Mouse (Mus musculus) T-helper 17 cell (primary cell): Measurements from ENCODE around the gene Cngb1.

ENCODE experiments used
- in situ Hi-C, 2 experiments: fragments of 300-600 bp; cut with MboI, MseI; formaldehyde crosslinking; loops; 1 replicate in 1 of 2; 2 replicates in 1 of 2; pipeline ENCODE4 v1.15.1; 2025; ENCODE audit warnings: high pct_unique_total_duplicates in 2 of 2

Cngb1 gene

GRCm38 (mm10) chr8:95306431-95306830, at the start of gene Cngb1:
TSS of gene Cngb1 (minus strand) at chr8:95306585.
- in situ Hi-C loops: no loop called here

DNA sequence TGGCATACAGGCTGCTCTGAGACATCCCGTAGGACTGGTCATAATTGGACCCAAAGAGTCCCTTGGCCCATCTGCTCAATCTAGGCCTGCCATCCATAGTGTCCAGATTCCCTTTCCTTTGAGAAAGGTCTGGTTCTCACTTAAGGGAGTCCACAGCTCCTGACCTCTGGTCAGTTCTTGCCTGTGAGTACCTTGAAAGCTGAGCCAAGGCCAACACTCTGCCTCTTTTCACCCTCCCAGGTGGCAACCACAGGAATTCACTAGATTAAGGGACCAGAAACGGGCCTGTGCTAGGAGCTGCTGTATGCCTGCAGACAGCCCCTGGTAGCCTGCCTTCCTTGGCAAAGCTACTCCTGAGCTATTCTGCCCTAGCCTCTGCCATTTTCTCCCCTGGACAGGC, 48.2 kb upstream of the Cngb1 start:
- in situ Hi-C loops: loop anchor here in 1 of 2 experiments (5.0 kb wide), 1 partner anchor 68 kb away; no protein-coding TSS in a partner anchor

- in situ Hi-C loops: loop anchor here in 1 of 2 experiments (5.0 kb wide), 1 partner anchor 69 kb away; no protein-coding TSS in a partner anchor
Measured at GRCm38 (mm10) chr8:95352871-95353866, 46.8 kb upstream of the Cngb1 start.

DNA sequence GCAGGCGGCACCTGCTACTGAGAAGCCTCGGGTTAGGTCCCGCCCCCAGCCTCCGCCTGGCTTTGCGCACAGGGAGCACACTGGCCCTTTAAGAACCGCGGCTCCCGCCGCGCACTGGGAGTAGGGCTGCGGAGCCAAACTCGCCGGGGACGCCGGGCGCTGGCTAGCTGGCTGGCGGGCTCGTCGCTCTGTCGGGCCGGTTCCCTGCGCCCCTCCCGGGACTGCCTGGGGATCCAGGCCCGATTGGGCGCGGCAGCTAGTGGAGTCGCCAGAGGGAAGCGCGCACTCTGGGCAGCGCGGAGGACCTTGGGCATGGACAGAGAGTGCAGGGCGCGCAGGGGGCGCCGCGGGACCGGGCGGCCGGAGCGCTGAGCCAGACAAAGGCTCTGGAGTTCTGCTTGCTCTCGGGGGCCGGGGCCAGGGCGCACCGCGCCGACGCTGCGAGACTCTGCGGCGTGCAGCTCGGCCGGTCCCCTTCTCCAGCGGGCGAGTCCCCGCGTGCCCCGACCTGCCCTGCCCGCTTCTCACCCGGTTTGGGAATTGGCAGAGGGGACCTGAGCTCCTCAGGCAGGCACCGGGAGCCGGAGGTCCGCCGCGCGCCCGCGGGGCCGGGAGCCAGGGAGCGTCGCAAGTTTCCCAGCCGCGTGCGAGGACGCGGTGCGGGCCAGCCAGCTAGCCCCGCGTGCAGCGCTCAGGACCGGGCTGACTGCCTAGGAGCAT, 45.9 kb upstream of the Cngb1 start, which contains the start of gene Mmp15:
Mmp15 (plus strand) TSS at position 118 of the 720 bp plus-strand sequence.
- in situ Hi-C loops: loop anchor here in 1 of 2 experiments (5.0 kb wide), 1 partner anchor 70 kb away; no protein-coding TSS in a partner anchor

DNA sequence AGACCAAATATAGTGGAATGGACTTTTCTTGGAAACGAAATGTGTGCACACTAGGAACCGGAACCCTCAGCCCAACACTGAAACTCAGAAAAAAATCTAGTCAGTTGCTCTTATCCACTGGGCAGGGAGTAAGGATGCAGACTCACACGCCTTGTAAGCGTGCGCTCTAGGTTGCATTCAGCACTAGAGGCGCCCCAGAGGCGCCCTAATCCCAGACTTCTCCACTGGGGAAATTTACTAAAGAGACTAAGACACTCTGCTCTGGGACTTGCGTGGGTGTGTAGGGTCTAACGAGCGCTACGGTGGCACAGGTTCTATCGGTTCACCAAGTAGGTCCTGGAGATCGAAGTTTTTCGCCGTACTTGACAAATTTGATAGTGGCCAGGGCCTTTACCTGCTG, 45.1 kb upstream of the Cngb1 start:
- in situ Hi-C loops: loop anchor here in 1 of 2 experiments (5.0 kb wide), 1 partner anchor 71 kb away; no protein-coding TSS in a partner anchor

DNA sequence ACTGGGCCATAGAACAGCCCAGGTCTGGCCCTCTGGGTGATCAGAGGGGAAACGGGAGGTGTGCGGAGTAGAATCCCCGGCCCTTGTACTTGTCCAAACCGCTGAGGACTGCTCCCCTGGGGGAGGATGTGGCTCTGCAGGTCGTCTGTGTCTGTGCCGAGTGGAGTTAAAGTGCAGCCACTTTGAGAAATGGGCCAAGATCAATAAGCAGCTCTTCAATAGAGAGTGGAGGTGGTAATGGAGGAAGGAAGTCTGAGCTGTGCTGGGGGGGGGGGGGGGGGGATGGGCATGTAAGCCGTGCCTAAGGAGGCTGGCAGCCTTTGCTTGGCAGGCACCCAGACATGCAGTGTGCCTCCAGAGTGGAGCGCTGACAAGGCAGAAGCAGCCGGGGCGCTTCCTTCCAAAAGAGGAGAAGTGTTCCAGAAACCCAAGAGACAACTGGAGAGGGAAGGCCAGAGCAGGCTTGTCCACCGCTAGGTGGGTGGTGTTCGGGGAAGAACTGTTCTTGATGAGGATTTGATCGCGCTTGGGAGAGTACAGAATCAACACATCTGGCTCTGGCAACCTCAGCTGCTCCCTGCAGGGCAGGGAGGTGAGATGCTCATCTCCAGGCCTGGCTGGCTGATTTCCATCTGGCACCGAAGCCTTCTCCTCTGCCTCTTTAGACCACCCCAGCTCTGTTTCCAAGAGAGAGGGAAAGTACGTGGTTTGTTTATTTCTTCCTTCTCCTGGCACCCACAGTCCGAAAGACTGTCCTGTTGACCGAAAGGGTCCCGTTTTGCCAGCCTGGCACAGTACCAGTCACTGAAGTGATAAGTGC, 42.6 kb upstream of the Cngb1 start:
- in situ Hi-C loops: no loop called here

- in situ Hi-C loops: no loop called here
Measured at GRCm38 (mm10) chr8:95348356-95348755, 42.0 kb upstream of the Cngb1 start.

GRCm38 (mm10) chr8:95346643-95347545, 40.5 kb upstream of the Cngb1 start:
- in situ Hi-C loops: no loop called here

DNA sequence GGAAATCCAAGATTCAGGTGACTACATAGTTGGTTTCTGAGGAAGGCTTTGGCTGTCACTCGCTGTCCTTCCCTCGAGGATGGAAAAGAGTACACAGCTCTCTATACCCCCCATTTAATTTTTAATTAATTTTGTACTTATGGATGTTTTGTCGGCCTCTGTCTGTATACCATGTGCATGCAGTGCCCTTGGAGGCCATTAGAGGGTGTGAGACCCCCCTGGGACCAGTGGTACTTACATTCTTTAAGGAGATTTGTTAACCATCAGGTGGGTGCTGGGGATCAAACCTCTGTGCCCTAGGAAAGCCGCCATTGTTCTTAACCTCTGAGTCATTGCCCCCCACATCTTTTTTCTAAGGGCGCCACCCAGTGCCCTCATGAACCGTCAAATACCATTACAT, 38.3 kb upstream of the Cngb1 start:
- in situ Hi-C loops: no loop called here

DNA sequence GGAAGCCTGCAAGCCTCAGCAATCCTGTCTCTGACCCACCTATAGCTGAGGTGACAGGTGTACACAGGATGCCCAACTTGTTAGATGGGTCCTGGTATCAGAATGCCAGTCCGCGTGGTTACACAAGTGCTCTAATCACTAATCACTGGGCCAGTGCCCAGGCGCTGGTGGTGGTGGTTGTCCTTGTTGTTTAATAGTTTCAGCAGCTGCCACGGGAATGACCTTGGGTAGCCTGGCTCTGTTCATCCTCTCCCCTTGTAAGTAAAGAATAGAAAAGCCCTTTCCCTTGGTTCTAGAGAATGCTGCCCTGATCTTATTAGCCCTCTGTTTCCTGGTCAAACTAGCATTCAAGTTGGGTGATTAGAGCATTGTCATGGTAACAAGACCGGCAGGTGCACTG, 35.3 kb upstream of the Cngb1 start:
- in situ Hi-C loops: no loop called here

DNA sequence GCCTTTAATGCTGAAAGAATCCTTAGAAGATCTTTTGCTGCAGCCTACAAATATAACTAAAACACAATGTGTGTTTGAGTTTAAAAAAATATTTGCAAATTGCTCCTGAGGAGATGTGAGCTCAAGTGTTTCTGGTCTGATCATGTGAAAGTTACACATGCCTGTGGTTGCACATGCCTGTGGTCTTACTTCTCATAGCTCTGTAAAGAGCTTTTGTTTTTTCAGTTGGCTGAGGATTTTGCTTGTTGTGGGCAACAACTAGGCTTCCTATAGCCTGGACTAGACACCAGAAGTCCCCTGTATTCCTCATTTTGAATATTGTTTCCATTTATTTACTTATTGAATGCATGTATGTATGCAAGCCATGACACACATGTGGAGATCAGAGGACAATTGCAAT, 30.0 kb upstream of the Cngb1 start:
- in situ Hi-C loops: no loop called here

DNA sequence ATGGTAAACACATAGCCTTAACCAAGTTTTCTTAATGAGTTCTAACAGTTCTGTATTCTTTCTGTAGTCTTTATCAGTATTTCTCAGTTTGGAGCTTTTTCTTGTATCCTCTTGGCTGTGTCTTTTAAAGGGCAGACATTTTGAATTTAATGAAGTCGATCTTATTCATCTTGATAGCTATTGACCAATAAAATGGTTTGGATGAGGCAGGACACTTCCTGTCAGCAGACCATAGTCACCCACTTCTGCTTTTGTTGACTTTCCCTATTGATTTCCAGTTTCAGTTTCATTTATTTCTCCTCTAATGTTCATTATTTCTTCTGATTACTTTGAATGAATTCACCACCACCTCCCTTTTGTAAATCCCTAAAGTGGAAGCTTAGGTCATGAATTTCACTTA, 29.3 kb upstream of the Cngb1 start:
- in situ Hi-C loops: no loop called here

GRCm38 (mm10) chr8:95332437-95333199, 26.2 kb upstream of the Cngb1 start:
- in situ Hi-C loops: loop anchor here in 1 of 2 experiments (5.0 kb wide), 2 partner anchors 95 to 370 kb away; no protein-coding TSS in a partner anchor

GRCm38 (mm10) chr8:95331720-95332436, 25.5 kb upstream of the Cngb1 start, which contains the start of the genes Zfp319 and Usb1:
TSS of gene Zfp319 (minus strand) at chr8:95331950.
TSS of gene Usb1 (plus strand) at chr8:95332284.
- in situ Hi-C loops: loop anchor here in 1 of 2 experiments (5.0 kb wide), 2 partner anchors 95 to 370 kb away; no protein-coding TSS in a partner anchor

- in situ Hi-C loops: loop anchor here in 1 of 2 experiments (5.0 kb wide), 2 partner anchors 96 to 371 kb away; no protein-coding TSS in a partner anchor
Measured at GRCm38 (mm10) chr8:95331156-95331719, 24.9 kb upstream of the Cngb1 start.

- in situ Hi-C loops: loop anchor here in 1 of 2 experiments (5.0 kb wide), 2 partner anchors 97 to 372 kb away; no protein-coding TSS in a partner anchor
Measured at GRCm38 (mm10) chr8:95330367-95330766, 24.0 kb upstream of the Cngb1 start.

GRCm38 (mm10) chr8:95327866-95328465, 21.6 kb upstream of the Cngb1 start:
- in situ Hi-C loops: no loop called here
